Mouse (Mus musculus): ENCODE measurements around the gene Rad23a. TPM values are rescaled to one million over a fixed set of nuclear protein-coding genes. Genes with fewer than 3 reads are reported as not detected.
"Not testable (repeated sequence)": the region's sequence is repeated elsewhere in the genome, so short reads cannot be mapped to it uniquely, and the experiment has no call there.

The Rad23a gene
- polyA plus RNA-seq, 1 experiment = 49.3 TPM

GRCm38 (mm10) chr8:84844397-84845070, 4.1 kb upstream of the Rad23a start:
- 67% methylated on average over 9 of the region's 9 CpGs for WGBS
- no peak for DNase-seq (ENCODE audit: low read depth, low spot score)

- WGBS = 68% methylated on average over 1 of the region's 1 CpGs
- DNase-seq (ENCODE audit: low read depth, low spot score) = no peak
Observed at GRCm38 (mm10) chr8:84841514-84841913, 1.0 kb upstream of the Rad23a start.

- under 1% methylated on average over 7 of the region's 7 CpGs for WGBS
- no peak for DNase-seq (ENCODE audit: low read depth, low spot score)
Observed at GRCm38 (mm10) chr8:84839875-84840247, 604 bp downstream of the Rad23a start.

- WGBS = 58% methylated on average over 2 of the region's 2 CpGs
- DNase-seq (ENCODE audit: low read depth, low spot score) = no peak
Observed at GRCm38 (mm10) chr8:84839411-84839810, 1.1 kb downstream of the Rad23a start.

DNA sequence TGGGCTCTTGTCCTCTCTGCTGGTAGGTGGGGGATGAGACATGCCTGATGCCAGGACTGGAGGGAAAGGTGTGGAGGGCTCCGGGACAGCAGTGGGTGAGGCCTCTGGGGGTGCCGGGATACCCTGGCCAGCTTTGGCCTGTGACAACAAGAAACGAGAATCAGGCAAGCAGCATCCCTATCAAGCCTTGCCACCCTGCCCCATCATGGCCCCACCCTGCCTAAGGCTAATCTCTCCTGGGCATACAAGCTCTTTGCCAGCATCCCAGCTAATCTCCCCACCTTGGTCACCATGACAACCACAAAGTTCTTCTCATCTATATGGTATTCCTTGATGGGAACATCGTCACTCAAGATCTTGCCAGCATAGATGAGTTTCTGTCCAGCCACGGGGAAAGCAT, 2.0 kb downstream of the Rad23a start:
- DNase-seq (ENCODE audit: low read depth, low spot score) = no peak
- WGBS = 79% methylated on average over 5 of the region's 5 CpGs

- 90% methylated on average over 15 of the region's 15 CpGs for WGBS
- no peak for DNase-seq (ENCODE audit: low read depth, low spot score)
Observed at GRCm38 (mm10) chr8:84837912-84838470, 2.5 kb downstream of the Rad23a start.

- WGBS = 78% methylated on average over 8 of the region's 8 CpGs
- no peak for DNase-seq (ENCODE audit: low read depth, low spot score)
Observed at GRCm38 (mm10) chr8:84837149-84837911, 3.1 kb downstream of the Rad23a start.

- 58% methylated on average over 10 of the region's 10 CpGs for WGBS
- DNase-seq (ENCODE audit: low read depth, low spot score) = no peak
Observed at GRCm38 (mm10) chr8:84834866-84835855, 5.3 kb downstream of the Rad23a start.

GRCm38 (mm10) chr8:84834002-84834865, 6.2 kb downstream of the Rad23a start:
- 80% methylated on average over 19 of the region's 19 CpGs for WGBS
- DNase-seq (ENCODE audit: low read depth, low spot score) = no peak

DNA sequence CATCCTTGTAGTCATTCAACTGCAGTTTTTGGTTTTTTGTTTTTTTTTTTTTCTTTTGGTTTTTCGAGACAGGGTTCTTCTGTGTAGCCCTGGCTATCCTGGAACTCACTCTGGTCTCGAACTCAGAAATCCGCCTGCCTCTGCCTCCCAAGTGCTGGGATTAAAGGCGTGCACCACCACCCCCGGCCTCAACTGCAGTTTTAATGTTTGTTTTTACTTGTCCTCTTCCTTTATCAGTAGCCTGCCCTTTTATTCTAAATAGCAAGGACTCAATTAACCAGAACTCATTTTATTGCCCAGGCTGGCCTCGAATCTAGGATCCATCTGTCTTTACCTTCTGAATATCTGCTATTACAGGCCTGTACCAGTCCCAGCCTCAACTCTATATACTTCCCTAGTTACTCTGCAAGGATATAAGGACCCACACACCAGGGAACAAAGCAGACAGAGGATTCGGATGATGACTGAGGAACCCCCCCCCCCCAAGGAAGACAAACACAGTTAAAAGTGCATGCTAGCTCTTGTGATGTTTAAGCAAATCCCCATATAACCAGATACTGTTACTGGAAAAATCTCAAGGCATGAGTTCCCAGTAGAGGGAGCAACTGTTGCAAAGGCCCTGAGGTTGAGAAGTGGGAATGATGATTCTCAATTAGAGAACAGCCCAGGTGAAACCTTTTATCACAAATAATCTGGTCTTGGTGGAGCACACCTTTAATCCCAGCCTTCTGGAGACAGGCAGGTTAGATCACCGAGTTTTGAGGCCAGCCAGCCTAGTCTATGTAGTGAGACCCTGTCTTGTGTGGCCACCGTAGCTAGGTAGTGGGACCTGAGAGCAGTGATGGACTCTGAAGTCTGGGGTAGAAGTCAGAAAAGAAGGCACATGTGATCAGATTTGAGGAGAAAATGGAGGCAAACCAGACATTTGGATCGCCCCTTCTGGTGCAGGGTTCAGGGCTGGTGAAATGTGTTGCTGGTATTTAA, 7.4 kb downstream of the Rad23a start:
- DNase-seq (ENCODE audit: low read depth, low spot score) = no peak
- WGBS = 32% methylated on average over 10 of the region's 10 CpGs

- DNase-seq (ENCODE audit: low read depth, low spot score) = no peak
- WGBS = under 1% methylated on average over 59 of the region's 59 CpGs
Observed at GRCm38 (mm10) chr8:84832034-84832717, 8.3 kb downstream of the Rad23a start.

DNA sequence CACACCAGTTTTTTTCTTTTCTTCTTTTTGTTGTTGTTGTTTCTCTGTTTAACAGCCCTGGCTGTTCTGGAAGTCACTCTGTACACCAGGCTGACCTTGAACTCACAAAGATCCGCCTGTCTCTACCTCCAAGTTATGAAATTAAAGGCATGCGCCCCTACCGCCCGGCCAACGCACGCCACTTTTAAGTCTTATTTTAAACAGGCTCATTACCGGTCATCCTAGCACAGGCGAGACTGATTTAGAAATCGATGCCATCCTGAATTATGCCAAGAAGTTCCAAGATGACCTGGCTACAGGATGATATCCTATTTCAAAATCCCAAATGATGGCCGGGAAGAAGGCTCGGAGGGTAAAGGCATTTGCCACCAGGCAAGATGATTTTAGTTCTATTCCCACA, 9.0 kb downstream of the Rad23a start, which contains the start of gene Gadd45gip1:
TSS of gene Gadd45gip1 (plus strand) at position 33 of the 400 bp plus-strand sequence.
- WGBS = 45% methylated on average over 11 of the region's 11 CpGs
- DNase-seq (ENCODE audit: low read depth, low spot score) = no peak

DNA sequence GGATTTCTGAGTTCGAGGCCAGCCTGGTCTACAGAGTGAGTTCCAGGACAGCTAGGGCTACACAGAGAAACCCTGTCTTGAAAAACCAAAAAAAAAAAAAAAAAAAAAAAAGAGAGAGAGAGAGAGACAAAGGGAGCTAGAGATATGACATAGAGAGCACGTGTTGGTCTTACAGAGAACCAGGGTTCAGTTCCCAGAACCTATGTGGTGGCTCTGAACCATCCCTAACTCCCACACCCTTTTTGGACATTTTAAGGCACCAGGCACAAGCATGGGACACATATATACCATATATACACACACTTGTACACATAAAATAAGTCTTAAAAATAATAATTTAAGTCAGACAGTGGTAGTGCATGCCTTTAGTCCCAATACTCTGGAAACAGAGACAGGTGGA, 13.9 kb downstream of the Rad23a start:
- WGBS = 74% methylated on average over 2 of the region's 2 CpGs
- DNase-seq (ENCODE audit: low read depth, low spot score) = not testable (repeated sequence)

DNA sequence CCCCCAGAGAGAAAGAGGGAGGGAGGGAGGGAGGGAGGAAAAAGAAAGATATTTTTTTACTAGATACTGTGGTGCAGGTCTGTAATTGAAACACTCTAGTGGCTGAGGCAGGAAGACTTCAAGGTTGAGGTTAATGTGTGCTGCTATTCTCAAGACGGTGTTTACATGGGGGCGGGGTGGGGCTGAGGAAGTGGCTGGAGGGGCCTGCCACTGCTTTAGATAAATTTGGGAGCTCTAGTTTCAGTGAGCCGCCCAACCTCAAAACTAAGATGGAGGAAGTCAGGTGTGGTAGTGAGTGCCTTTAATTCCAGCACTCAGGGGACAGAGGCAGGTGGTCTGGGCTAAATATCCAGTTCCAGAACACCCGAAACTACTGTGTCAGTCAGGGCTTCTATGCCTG, 14.8 kb downstream of the Rad23a start:
- DNase-seq (ENCODE audit: low read depth, low spot score) = no peak
- WGBS = 57% methylated on average over 4 of the region's 4 CpGs

DNA sequence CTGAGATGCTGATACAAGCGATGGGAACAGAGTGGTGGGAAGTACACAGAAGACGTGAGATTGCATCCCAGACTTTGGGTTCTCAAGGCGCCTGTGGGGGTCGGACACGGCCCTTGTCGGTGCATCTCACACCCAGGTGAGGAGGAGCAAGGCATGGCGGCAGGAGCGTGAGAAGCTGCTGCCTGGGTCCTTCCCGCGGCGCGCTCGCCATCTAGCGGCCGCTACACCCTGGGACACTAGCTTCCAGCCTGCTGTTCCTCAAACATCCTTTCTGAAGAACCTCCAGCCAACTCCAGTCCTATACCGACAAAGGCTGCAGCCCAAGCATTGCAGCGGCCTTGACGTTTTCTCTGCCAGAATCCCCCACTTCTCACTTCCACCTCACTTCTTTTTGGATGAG, 16.8 kb downstream of the Rad23a start:
- no peak for DNase-seq (ENCODE audit: low read depth, low spot score)

GRCm38 (mm10) chr8:84822723-84823122, 17.7 kb downstream of the Rad23a start, which contains the start of gene Dand5:
TSS of gene Dand5 (minus strand) at chr8:84822823.
- no peak for DNase-seq (ENCODE audit: low read depth, low spot score)
- WGBS = 68% methylated on average over 3 of the region's 3 CpGs

More for the DNA sequence above, 16.8 kb downstream of the Rad23a start:
- WGBS = 2% methylated on average over 18 of the region's 18 CpGs

- 77% methylated on average over 17 of the region's 17 CpGs for WGBS
- no peak for DNase-seq (ENCODE audit: low read depth, low spot score)
Observed at GRCm38 (mm10) chr8:84816117-84816516, 24.3 kb downstream of the Rad23a start.

Data from large intestine, adult 2 months (tissue).